8 mouse cellular contexts compared by ENCODE assay signal in the genomic region with DNA sequence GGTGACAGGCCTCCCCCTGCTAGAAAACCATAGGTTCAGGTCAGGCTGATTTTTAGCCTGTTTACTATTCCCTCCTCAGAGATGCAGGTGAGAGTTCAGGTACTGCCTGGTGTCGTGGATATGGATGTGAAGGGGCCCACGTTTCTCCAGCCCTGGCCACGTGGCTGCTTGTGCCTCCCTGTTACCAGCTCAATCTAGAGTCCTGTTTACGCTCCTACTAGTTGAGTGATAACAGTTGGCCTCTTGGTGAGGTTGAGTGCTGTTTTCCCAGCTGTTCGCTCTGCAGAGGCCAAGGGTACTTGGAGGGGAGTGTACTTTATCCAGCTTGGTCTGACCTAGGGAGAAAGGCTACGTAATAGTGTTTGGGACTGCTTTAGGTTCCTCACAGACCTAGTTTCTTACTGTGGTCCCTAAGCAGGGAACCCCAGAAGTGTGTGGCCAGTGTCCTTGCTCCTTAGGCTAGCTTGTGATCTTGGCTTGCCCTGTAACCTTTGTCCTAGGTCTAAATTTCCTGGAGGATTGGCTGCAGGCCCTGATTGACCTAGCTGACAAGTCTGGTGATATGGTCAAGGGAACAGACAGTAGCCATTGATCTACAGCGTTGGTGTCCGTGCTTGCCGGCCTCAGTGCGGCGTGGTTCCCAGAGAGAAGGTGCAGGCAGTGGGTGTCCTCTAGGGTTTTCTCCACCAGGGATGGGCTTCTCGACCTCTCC. TPM values are rescaled to one million over a fixed set of nuclear protein-coding genes. Genes with fewer than 3 reads are reported as not detected.
DNase-seq lines count a peak whose midpoint lies in the region; ATAC-seq and TF ChIP-seq lines count a peak whose summit lies in the region.

No protein-coding gene starts in this region.

- TF ChIP-seq POLR2A in spleen, adult 2 months (IDR thresholded peaks at IDR 0.05; ENCODE audit: low read depth, low read length): no peak

- ATAC-seq in forebrain, embryonic 14.5 days: no peak
- ATAC-seq in lung, embryonic 15.5 days (ENCODE audit: borderline replicate concordance, extremely low read depth, low FRiP score, low TSS enrichment): no peak
- no peak for ATAC-seq in granulocyte monocyte progenitor cell, adult 5-6 weeks (replicated peaks; ENCODE audit: poor library complexity, severe bottlenecking)

- H3K9ac ChIP-seq in forebrain, embryonic 14.5 days (ENCODE audit: low read length): peak overlapping the region; percentile 91
- H3K9ac ChIP-seq in lung, embryonic 15.5 days: peak overlapping the region; percentile 84; the same call in 1 of the 2 replicates

- H3K36me3 ChIP-seq in spleen, adult 2 months (ENCODE audit: control insufficient read depth, insufficient read depth, low read length): no peaks in the 10 kb centered on the region
- no peaks in the 10 kb centered on the region for H3K36me3 ChIP-seq in forebrain, embryonic 14.5 days (ENCODE audit: control insufficient read depth, insufficient read depth, low read length)
- peaks cover 5% of the 10 kb centered on the region; the same call in 1 of the 2 replicates for H3K36me3 ChIP-seq in lung, embryonic 15.5 days

- WGBS in spleen, adult 2 months: 72% methylated on average over 12 of the region's 12 CpGs
- 74% methylated on average over 12 of the region's 12 CpGs for WGBS in forebrain, embryonic 14.5 days
- WGBS in lung, embryonic 15.5 days: 47% methylated on average over 12 of the region's 12 CpGs

- peak overlapping the region; percentile 70 for H3K4me2 ChIP-seq in forebrain, embryonic 14.5 days (ENCODE audit: low read length)
- H3K4me2 ChIP-seq in lung, embryonic 15.5 days: peak overlapping the region; percentile 67

- TF ChIP-seq CTCF in spleen, adult 2 months (IDR thresholded peaks at IDR 0.05; ENCODE audit: extremely low read depth, insufficient read depth, insufficient read length, insufficient replicate concordance): no peak

- H3K27me3 ChIP-seq in spleen, adult 2 months (ENCODE audit: control insufficient read depth, insufficient read depth, low read length): no peaks in the 10 kb centered on the region
- H3K27me3 ChIP-seq in forebrain, embryonic 14.5 days (replicated peaks; ENCODE audit: control insufficient read depth, insufficient read depth, low read length): no peaks in the 10 kb centered on the region
- no peaks in the 10 kb centered on the region for H3K27me3 ChIP-seq in lung, embryonic 15.5 days

- no peaks in the 10 kb centered on the region for H3K9me3 ChIP-seq in forebrain, embryonic 14.5 days (replicated peaks; ENCODE audit: control insufficient read depth, low read length)
- no peaks in the 10 kb centered on the region for H3K9me3 ChIP-seq in lung, embryonic 15.5 days

- peaks cover 13% of the 10 kb centered on the region; the same call in 1 of the 2 replicates for H3K4me1 ChIP-seq in spleen, adult 2 months (ENCODE audit: control insufficient read depth, insufficient read depth, insufficient read length)
- peaks cover 9% of the 10 kb centered on the region for H3K4me1 ChIP-seq in forebrain, embryonic 14.5 days (ENCODE audit: control insufficient read depth, insufficient read depth, low read length)
- H3K4me1 ChIP-seq in lung, embryonic 15.5 days: peaks cover 41% of the 10 kb centered on the region

- no peak overlapping the region for H3K4me3 ChIP-seq in spleen, adult 2 months (ENCODE audit: extremely low read depth, insufficient read depth, insufficient read length)
- H3K4me3 ChIP-seq in forebrain, embryonic 14.5 days (ENCODE audit: low read depth, low read length): peak overlapping the region; percentile 70
- H3K4me3 ChIP-seq in lung, embryonic 15.5 days: peak overlapping the region; percentile 68

- no peak for DNase-seq in spleen, adult 2 months (ENCODE audit: low read depth in 1 of 2, low spot score in 2 of 2)
- DNase-seq in spleen, postnatal 4 days (ENCODE audit: low spot score in 2 of 2): no peak
- DNase-seq in forebrain, embryonic 14.5 days (ENCODE audit: low spot score): no peak
- DNase-seq in kidney, adult 18-20 months: peak; percentile 59
- DNase-seq in right cerebral cortex, postnatal 4 days: no peak
- no peak for DNase-seq in natural killer cell, adult 2 months (ENCODE audit: low spot score in 2 of 2)

- H3K27ac ChIP-seq in spleen, adult 2 months (ENCODE audit: insufficient read depth, low read length): peak overlapping the region; percentile 98; the same call in 1 of the 2 replicates
- no peak overlapping the region for H3K27ac ChIP-seq in forebrain, embryonic 14.5 days (ENCODE audit: low read depth, low read length)
- peak overlapping the region; percentile 99 for H3K27ac ChIP-seq in lung, embryonic 15.5 days

RNA-seq across cellular contexts. Expression of gene Akt2, which starts 1.7 kb away (rescaled TPM):
- 48.7 and 48.8 TPM in 2 replicates for polyA plus RNA-seq in spleen, adult 2 months (2012; rRNA removed)
- polyA plus RNA-seq in forebrain, embryonic 14.5 days (2014; fragmentation: Nextera tagmentation; extraction: Ambion mirVana): 80.6 and 85.8 TPM in 2 replicates
- polyA plus RNA-seq in lung, embryonic 15.5 days (2015; fragmentation: Nextera tagmentation; extraction: Ambion mirVana): 89.6 and 98.5 TPM in 2 replicates
- 36.1 and 48.5 TPM in 2 replicates for total RNA-seq in granulocyte monocyte progenitor cell, adult 5-6 weeks (2014; fragmentation: Nextera tagmentation)
- total RNA-seq in granulocyte monocyte progenitor cell, adult 5-6 weeks (2017): 43.7 and 45.4 TPM in 2 replicates

RNA-seq across cellular contexts. Expression of gene 2310022A10Rik, which starts 40.1 kb away (rescaled TPM):
- 25.9 and 26.5 TPM in 2 replicates for polyA plus RNA-seq in spleen, adult 2 months (2012; rRNA removed)
- polyA plus RNA-seq in forebrain, embryonic 14.5 days (2014; fragmentation: Nextera tagmentation; extraction: Ambion mirVana): 26.3 and 31.2 TPM in 2 replicates
- polyA plus RNA-seq in lung, embryonic 15.5 days (2015; fragmentation: Nextera tagmentation; extraction: Ambion mirVana): 24.0 and 24.8 TPM in 2 replicates
- total RNA-seq in granulocyte monocyte progenitor cell, adult 5-6 weeks (2014; fragmentation: Nextera tagmentation): 16.9 and 18.4 TPM in 2 replicates
- total RNA-seq in granulocyte monocyte progenitor cell, adult 5-6 weeks (2017): 4.7 and 6.6 TPM in 2 replicates

RNA-seq across cellular contexts. Expression of gene Pld3, which starts 40.1 kb away (rescaled TPM):
- polyA plus RNA-seq in spleen, adult 2 months (2012; rRNA removed): 266 and 280 TPM in 2 replicates
- 98.6 and 108 TPM in 2 replicates for polyA plus RNA-seq in forebrain, embryonic 14.5 days (2014; fragmentation: Nextera tagmentation; extraction: Ambion mirVana)
- 74.8 and 78.3 TPM in 2 replicates for polyA plus RNA-seq in lung, embryonic 15.5 days (2015; fragmentation: Nextera tagmentation; extraction: Ambion mirVana)
- 3.8 and 10.6 TPM in 2 replicates for total RNA-seq in granulocyte monocyte progenitor cell, adult 5-6 weeks (2014; fragmentation: Nextera tagmentation)
- total RNA-seq in granulocyte monocyte progenitor cell, adult 5-6 weeks (2017): 3.8 and 6.3 TPM in 2 replicates
